Comparison of ENCODE assay signal across 22 mouse cellular contexts in genomic region chr7:24451855-24452311, GRCm38 (mm10). TPM values are rescaled to one million over a fixed set of nuclear protein-coding genes. Genes with fewer than 3 reads are reported as not detected.
A peak's percentile ranks its signal among the peaks of the same experiment; 100 is the strongest.
DNase-seq lines count a peak whose midpoint lies in the region; ATAC-seq lines count a peak whose summit lies in the region.
"Had no signal": no experiment of that assay in that cellular context is flagged by ENCODE, and none has a peak within 500 bp of the region (broad histone marks: within the 10 kb centered on the region; RNA-seq: fewer than 3 reads in every experiment).

TSS of gene Irgc1 (minus strand) at chr7:24452297.

- no peak within 1 kb of the TSS for H3K27ac ChIP-seq in hindbrain, embryonic 16.5 days (ENCODE audit: low read depth, low read length)
- H3K27ac ChIP-seq: heart, adult 2 months; hindbrain, embryonic 15.5 days; left cerebral cortex, adult 2 months; limb, embryonic 12.5 days; macrophage; stomach, postnatal 0 days had no signal

- H3K9me3 ChIP-seq in hindbrain, embryonic 16.5 days (ENCODE audit: control insufficient read depth, low read length) = no peaks in the 10 kb centered on the region
- H3K9me3 ChIP-seq: hindbrain, embryonic 15.5 days; limb, embryonic 12.5 days had no signal

- H3K36me3 ChIP-seq in hindbrain, embryonic 16.5 days (ENCODE audit: control insufficient read depth, insufficient read depth, low read length) = no peaks in the 10 kb centered on the region
- H3K36me3 ChIP-seq: hindbrain, embryonic 15.5 days; limb, embryonic 12.5 days had no signal

- WGBS in hindbrain, embryonic 16.5 days = 81% methylated on average over 9 of the region's 9 CpGs

- no peaks in the 10 kb centered on the region for H3K27me3 ChIP-seq in hindbrain, embryonic 16.5 days (replicated peaks; ENCODE audit: control insufficient read depth, insufficient read depth, low read length)
- H3K27me3 ChIP-seq: hindbrain, embryonic 15.5 days; limb, embryonic 12.5 days had no signal

- DNase-seq in frontal cortex, postnatal 14 days (ENCODE audit: low spot score in 2 of 2) = no peak
- DNase-seq in A20 (ENCODE audit: low read depth, low spot score) = peak; percentile 90
- DNase-seq in cerebellum, postnatal 36 days = no peak
- DNase-seq in heart, adult 8-10 months (ENCODE audit: low spot score) = no peak
- DNase-seq: cerebellum, adult 9-11 months; heart, adult 2 months; heart, postnatal 10 days; right cerebral cortex, postnatal 14 days had no signal

- peak; percentile 51; the same call in 1 of the 2 replicates for ATAC-seq in frontal cortex, adult (ENCODE audit: low TSS enrichment)
- ATAC-seq in activated CD4-positive, CD25-positive, alpha-beta regulatory T cell, adult 4 months = peak; percentile 74
- ATAC-seq in monocyte, adult 5-6 weeks (replicated peaks; ENCODE audit: insufficient number of reproducible peaks, low FRiP score, low TSS enrichment, poor library complexity, severe bottlenecking) = peak; percentile 30
- no peak for ATAC-seq in hindbrain, embryonic 16.5 days

- H3K9ac ChIP-seq in hindbrain, embryonic 16.5 days (ENCODE audit: low read depth, low read length) = no peak within 1 kb of the TSS; the same call in 1 of the 2 replicates
- H3K9ac ChIP-seq: hindbrain, embryonic 15.5 days; limb, embryonic 12.5 days had no signal

- H3K4me1 ChIP-seq in hindbrain, embryonic 16.5 days (ENCODE audit: control insufficient read depth, insufficient read depth, low read depth, low read length) = no peaks in the 10 kb centered on the region
- H3K4me1 ChIP-seq: hindbrain, embryonic 15.5 days; limb, embryonic 12.5 days had no signal

- no peak within 1 kb of the TSS for H3K4me2 ChIP-seq in hindbrain, embryonic 16.5 days (ENCODE audit: low read length)
- H3K4me2 ChIP-seq: hindbrain, embryonic 15.5 days; limb, embryonic 12.5 days had no signal

- no peak within 1 kb of the TSS for H3K4me3 ChIP-seq in hindbrain, embryonic 16.5 days (ENCODE audit: low read length)
- H3K4me3 ChIP-seq: heart, adult 2 months; hindbrain, embryonic 15.5 days; left cerebral cortex, adult 2 months; limb, embryonic 12.5 days had no signal

RNA-seq across cellular contexts. Expression of gene Irgc1, which starts in this region (rescaled TPM):
- polyA plus RNA-seq in activated CD4-positive, CD25-positive, alpha-beta regulatory T cell, adult 4 months (2017; shearing (Covaris generic)) = not detected
- total RNA-seq in monocyte, adult 5-6 weeks (2017) = 1.7 TPM in 1 of 3 replicates, not detected in the others
- not detected in 2 replicates for polyA plus RNA-seq in hindbrain, embryonic 16.5 days (2015; fragmentation: Nextera tagmentation; extraction: Ambion mirVana)
- total RNA-seq in heart, adult 8-10 months (2022) = under 1 TPM in 1 of 4 experiments, not detected in 3; 0.32 TPM
- total RNA-seq: heart, adult 2 months; heart, postnatal 10 days; layer of hippocampus, adult 18-20 months; midbrain, postnatal 0 days had no signal
- polyA plus RNA-seq: embryonic facial prominence, embryonic 11.5 days; hindbrain, embryonic 15.5 days; kidney, embryonic 14.5 days; limb, embryonic 12.5 days; liver, embryonic 16.5 days; macrophage; midbrain, postnatal 0 days had no signal

Comparison
In these comparisons a context has a peak if more than half of its experiments do, and no peak if none do; other contexts are left out.
1. Peak in ATAC-seq in activated CD4-positive, CD25-positive, alpha-beta regulatory T cell, adult 4 months; RNA of the gene not detected or under 1 TPM.